Mouse (Mus musculus): ENCODE results near the gene Nudt1. TPM values are rescaled to one million over a fixed set of nuclear protein-coding genes. Genes with fewer than 3 reads are reported as not detected.
"Not testable (repeated sequence)": the region's sequence is repeated elsewhere in the genome, so short reads cannot be mapped to it uniquely, and the experiment has no call there.

Nudt1 gene
- polyA plus RNA-seq, 1 experiment from 2014 or later = 50.1 TPM

GRCm38 (mm10) chr5:140345244-140345643, 23.8 kb downstream of the Nudt1 start:
- Histone ChIP-seq H3K27ac (no peak overlapping the region), H3K27me3 (no peaks in the 10 kb centered on the region), H3K4me3 (no peak overlapping the region), H3K4me1 (no peaks in the 10 kb centered on the region), H3K4me2 (no peak overlapping the region), H3K9me3 (no peaks in the 10 kb centered on the region), H3K9ac (no peak overlapping the region), H3K36me3 (peaks cover 57% of the 10 kb centered on the region)
- 88% methylated on average over 4 of the region's 4 CpGs for WGBS
- no peak for ATAC-seq (ENCODE audit: insufficient number of reproducible peaks, insufficient read depth, low FRiP score, low TSS enrichment, low read depth)

- no peaks in the 10 kb centered on the region for H3K9me3 ChIP-seq
- WGBS = 71% methylated on average over 1 of the region's 1 CpGs
- H3K36me3 ChIP-seq = peaks cover 54% of the 10 kb centered on the region
- H3K4me3 ChIP-seq = no peak overlapping the region
- H3K4me1 ChIP-seq = no peaks in the 10 kb centered on the region
- no peak for ATAC-seq (ENCODE audit: insufficient number of reproducible peaks, insufficient read depth, low FRiP score, low TSS enrichment, low read depth)
- no peaks in the 10 kb centered on the region for H3K27me3 ChIP-seq
- H3K27ac ChIP-seq = no peak overlapping the region
- H3K9ac ChIP-seq = no peak overlapping the region
- H3K4me2 ChIP-seq = no peak overlapping the region
Observed at GRCm38 (mm10) chr5:140346050-140346449, 24.6 kb downstream of the Nudt1 start.

- Histone ChIP-seq H3K9ac (no peak overlapping the region), H3K4me2 (no peak overlapping the region), H3K4me3 (no peak overlapping the region), H3K4me1 (no peaks in the 10 kb centered on the region), H3K27ac (no peak overlapping the region), H3K36me3 (peaks cover 61% of the 10 kb centered on the region), H3K9me3 (no peaks in the 10 kb centered on the region), H3K27me3 (no peaks in the 10 kb centered on the region)
- 94% methylated on average over 9 of the region's 9 CpGs for WGBS
- ATAC-seq (ENCODE audit: insufficient number of reproducible peaks, insufficient read depth, low FRiP score, low TSS enrichment, low read depth) = no peak
Observed at GRCm38 (mm10) chr5:140349882-140350281, 28.4 kb downstream of the Nudt1 start.

GRCm38 (mm10) chr5:140350731-140351497, 29.5 kb downstream of the Nudt1 start:
- Histone ChIP-seq H3K27ac (no peak overlapping the region), H3K9ac (no peak overlapping the region), H3K9me3 (no peaks in the 10 kb centered on the region), H3K4me3 (no peak overlapping the region), H3K27me3 (no peaks in the 10 kb centered on the region), H3K4me2 (no peak overlapping the region), H3K36me3 (peaks cover 59% of the 10 kb centered on the region), H3K4me1 (no peaks in the 10 kb centered on the region)
- ATAC-seq (ENCODE audit: insufficient number of reproducible peaks, insufficient read depth, low FRiP score, low TSS enrichment, low read depth) = no peak
- 96% methylated on average over 8 of the region's 8 CpGs for WGBS

- Histone ChIP-seq H3K9me3 (no peaks in the 10 kb centered on the region), H3K4me2 (no peak overlapping the region), H3K36me3 (peaks cover 65% of the 10 kb centered on the region), H3K27me3 (no peaks in the 10 kb centered on the region), H3K4me1 (no peaks in the 10 kb centered on the region), H3K27ac (no peak overlapping the region), H3K4me3 (no peak overlapping the region), H3K9ac (no peak overlapping the region)
- 94% methylated on average over 6 of the region's 6 CpGs for WGBS
- no peak for ATAC-seq (ENCODE audit: insufficient number of reproducible peaks, insufficient read depth, low FRiP score, low TSS enrichment, low read depth)
Observed at GRCm38 (mm10) chr5:140352352-140352751, 30.9 kb downstream of the Nudt1 start.

- H3K27ac ChIP-seq = no peak overlapping the region
- 91% methylated on average over 11 of the region's 11 CpGs for WGBS
- no peaks in the 10 kb centered on the region for H3K9me3 ChIP-seq
- no peak overlapping the region for H3K4me3 ChIP-seq
- no peak overlapping the region for H3K4me2 ChIP-seq
- H3K36me3 ChIP-seq = peaks cover 77% of the 10 kb centered on the region
- no peaks in the 10 kb centered on the region for H3K27me3 ChIP-seq
- H3K4me1 ChIP-seq = no peaks in the 10 kb centered on the region
- no peak for ATAC-seq (ENCODE audit: insufficient number of reproducible peaks, insufficient read depth, low FRiP score, low TSS enrichment, low read depth)
- H3K9ac ChIP-seq = no peak overlapping the region
Observed at GRCm38 (mm10) chr5:140355934-140356333, 34.5 kb downstream of the Nudt1 start.

GRCm38 (mm10) chr5:140357466-140357865, 36.0 kb downstream of the Nudt1 start:
- 86% methylated on average over 3 of the region's 3 CpGs for WGBS
- ATAC-seq (ENCODE audit: insufficient number of reproducible peaks, insufficient read depth, low FRiP score, low TSS enrichment, low read depth) = no peak
- no peak overlapping the region for H3K4me2 ChIP-seq
- no peaks in the 10 kb centered on the region for H3K27me3 ChIP-seq
- H3K4me3 ChIP-seq = no peak overlapping the region
- no peak overlapping the region for H3K9ac ChIP-seq
- no peaks in the 10 kb centered on the region for H3K9me3 ChIP-seq
- H3K4me1 ChIP-seq = no peaks in the 10 kb centered on the region
- H3K27ac ChIP-seq = no peak overlapping the region
- H3K36me3 ChIP-seq = peaks cover 63% of the 10 kb centered on the region

GRCm38 (mm10) chr5:140359930-140360674, 38.6 kb downstream of the Nudt1 start:
- WGBS = 75% methylated on average over 14 of the region's 14 CpGs
- no peak overlapping the region for H3K27ac ChIP-seq
- no peak overlapping the region for H3K9ac ChIP-seq
- no peaks in the 10 kb centered on the region for H3K4me1 ChIP-seq
- H3K9me3 ChIP-seq = no peaks in the 10 kb centered on the region
- H3K4me2 ChIP-seq = no peak overlapping the region
- no peaks in the 10 kb centered on the region for H3K27me3 ChIP-seq
- ATAC-seq (ENCODE audit: insufficient number of reproducible peaks, insufficient read depth, low FRiP score, low TSS enrichment, low read depth) = no peak
- H3K4me3 ChIP-seq = no peak overlapping the region
- H3K36me3 ChIP-seq = peaks cover 40% of the 10 kb centered on the region

- Histone ChIP-seq H3K36me3 (peaks cover 4% of the 10 kb centered on the region; the same call in 1 of the 2 replicates), H3K4me2 (no peak overlapping the region), H3K4me3 (no peak overlapping the region), H3K27me3 (no peaks in the 10 kb centered on the region), H3K9me3 (no peaks in the 10 kb centered on the region), H3K9ac (no peak overlapping the region), H3K27ac (no peak overlapping the region), H3K4me1 (no peaks in the 10 kb centered on the region)
- WGBS = 93% methylated on average over 5 of the region's 5 CpGs
- no peak for ATAC-seq (ENCODE audit: insufficient number of reproducible peaks, insufficient read depth, low FRiP score, low TSS enrichment, low read depth)
Observed at GRCm38 (mm10) chr5:140364415-140364814, 43.0 kb downstream of the Nudt1 start.

GRCm38 (mm10) chr5:140368126-140368525, 46.7 kb downstream of the Nudt1 start:
- H3K4me3 ChIP-seq; H3K27ac ChIP-seq; H3K4me2 ChIP-seq; H3K36me3 ChIP-seq; H3K9ac ChIP-seq; H3K27me3 ChIP-seq; H3K9me3 ChIP-seq; ATAC-seq (ENCODE audit: insufficient number of reproducible peaks, insufficient read depth, low FRiP score, low TSS enrichment, low read depth): not testable (repeated sequence)
- H3K4me1 ChIP-seq = peaks cover 13% of the 10 kb centered on the region
- 85% methylated on average over 2 of the region's 2 CpGs for WGBS

GRCm38 (mm10) chr5:140368926-140369325, 47.5 kb downstream of the Nudt1 start:
- Histone ChIP-seq H3K4me2 (no peak overlapping the region), H3K9me3 (no peaks in the 10 kb centered on the region), H3K4me1 (peaks cover 13% of the 10 kb centered on the region), H3K27me3 (no peaks in the 10 kb centered on the region), H3K9ac (no peak overlapping the region), H3K27ac (no peak overlapping the region), H3K36me3 (no peaks in the 10 kb centered on the region), H3K4me3 (no peak overlapping the region)
- 90% methylated on average over 4 of the region's 4 CpGs for WGBS
- no peak for ATAC-seq (ENCODE audit: insufficient number of reproducible peaks, insufficient read depth, low FRiP score, low TSS enrichment, low read depth)

GRCm38 (mm10) chr5:140369466-140369865, 48.0 kb downstream of the Nudt1 start:
- WGBS = 80% methylated on average over 2 of the region's 2 CpGs
- Histone ChIP-seq H3K9me3 (no peaks in the 10 kb centered on the region), H3K36me3 (no peaks in the 10 kb centered on the region), H3K4me1 (peaks cover 13% of the 10 kb centered on the region), H3K27me3 (no peaks in the 10 kb centered on the region), H3K9ac (no peak overlapping the region), H3K4me3 (no peak overlapping the region), H3K27ac (no peak overlapping the region), H3K4me2 (no peak overlapping the region)
- no peak for ATAC-seq (ENCODE audit: insufficient number of reproducible peaks, insufficient read depth, low FRiP score, low TSS enrichment, low read depth)

Measured in embryonic facial prominence, embryonic 13.5 days (tissue).